Mouse (Mus musculus): ENCODE data around the gene Pacsin2.

The Pacsin2 gene

DNA sequence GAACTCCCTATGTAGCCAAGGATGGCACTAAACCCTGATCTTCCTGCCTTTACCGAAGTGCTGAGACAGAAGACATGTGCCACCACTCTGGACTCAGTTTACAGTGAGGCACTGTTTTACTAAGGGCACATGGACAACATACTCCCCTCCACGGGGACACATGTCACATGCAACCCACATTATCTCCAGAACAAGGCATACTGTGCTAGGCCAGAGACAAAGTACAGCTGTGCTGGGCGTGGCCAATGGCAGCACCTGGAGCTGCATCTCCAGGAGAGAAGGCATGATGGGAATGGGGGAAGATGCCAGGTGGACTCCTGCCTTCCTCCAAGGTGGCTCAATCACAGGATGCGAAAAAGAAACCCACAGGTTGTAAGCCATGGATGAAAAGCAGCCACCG, 135.5 kb downstream of the Pacsin2 start:
- no peak for DNase-seq (ENCODE audit: low spot score in 2 of 2)

All from right cerebral cortex, postnatal 36 days (tissue).